In genomic region chr1:66363285-66363684, GRCm38 (mm10) we compare ENCODE assay signal across 18 mouse cellular contexts.
DNase-seq lines count a peak whose midpoint lies in the region; ATAC-seq and TF ChIP-seq lines count a peak whose summit lies in the region.
"Had no signal": no experiment of that assay in that cellular context is flagged by ENCODE, and none has a peak within 500 bp of the region (broad histone marks: within the 10 kb centered on the region; RNA-seq: fewer than 3 reads in every experiment).

No protein-coding gene starts in this region.

- TF ChIP-seq CTCF in left cerebral cortex, adult 2 months (IDR thresholded peaks at IDR 0.05) = no peak
- no peak for TF ChIP-seq CTCF in forebrain, postnatal 0 days (IDR thresholded peaks at IDR 0.05; ENCODE audit: low read depth)
- TF ChIP-seq CTCF in midbrain, postnatal 0 days (IDR thresholded peaks at IDR 0.05) = no peak

- no peaks in the 10 kb centered on the region for H3K9me3 ChIP-seq in forebrain, embryonic 14.5 days (replicated peaks; ENCODE audit: control insufficient read depth, low read length)
- no peaks in the 10 kb centered on the region for H3K9me3 ChIP-seq in forebrain, postnatal 0 days (ENCODE audit: low read length)
- no peaks in the 10 kb centered on the region for H3K9me3 ChIP-seq in midbrain, postnatal 0 days (ENCODE audit: low read length)
- H3K9me3 ChIP-seq: G1E; intestine, embryonic 15.5 days; liver, embryonic 12.5 days; lung, embryonic 15.5 days had no signal

- no peak overlapping the region for H3K4me2 ChIP-seq in forebrain, embryonic 14.5 days (ENCODE audit: low read length)
- no peak overlapping the region for H3K4me2 ChIP-seq in forebrain, postnatal 0 days (ENCODE audit: low read depth)
- H3K4me2 ChIP-seq in midbrain, postnatal 0 days (ENCODE audit: low read depth, low read length, poor library complexity, severe bottlenecking) = no peak overlapping the region
- H3K4me2 ChIP-seq: intestine, embryonic 15.5 days; liver, embryonic 12.5 days; lung, embryonic 15.5 days had no signal

- peak overlapping the region; percentile 50 for H3K27ac ChIP-seq in left cerebral cortex, adult 2 months
- H3K27ac ChIP-seq in forebrain, embryonic 14.5 days (ENCODE audit: low read depth, low read length) = peak overlapping the region; percentile 48
- no peak overlapping the region for H3K27ac ChIP-seq in forebrain, postnatal 0 days (ENCODE audit: low read depth, low read length)
- H3K27ac ChIP-seq in midbrain, postnatal 0 days (ENCODE audit: low read depth, low read length) = peak overlapping the region; percentile 27
- H3K27ac ChIP-seq: gastrocnemius, adult 2 months; intestine, embryonic 15.5 days; liver, embryonic 12.5 days; lung, embryonic 15.5 days had no signal

- peak; percentile 75 for ATAC-seq in forebrain, embryonic 14.5 days
- ATAC-seq in forebrain, postnatal 0 days = peak; percentile 69
- peak; percentile 53; the same call in 1 of the 2 replicates for ATAC-seq in midbrain, postnatal 0 days (ENCODE audit: low FRiP score)
- ATAC-seq: intestine, embryonic 15.5 days; liver, embryonic 12.5 days had no signal

- intact Hi-C loops in left cerebral cortex, adult 2 months (cut with DNase I) = no loop called here
- intact Hi-C loops in left cerebral cortex, postnatal 25 days (cut with DNase I) = no loop called here

- H3K4me1 ChIP-seq in forebrain, embryonic 14.5 days (ENCODE audit: control insufficient read depth, insufficient read depth, low read length) = peaks cover 3% of the 10 kb centered on the region; the same call in 1 of the 2 replicates
- H3K4me1 ChIP-seq in forebrain, postnatal 0 days (ENCODE audit: insufficient read depth) = peaks cover 9% of the 10 kb centered on the region; the same call in 1 of the 2 replicates
- H3K4me1 ChIP-seq in midbrain, postnatal 0 days (ENCODE audit: insufficient read depth, low read length) = peaks cover 4% of the 10 kb centered on the region; the same call in 1 of the 2 replicates
- H3K4me1 ChIP-seq: intestine, embryonic 15.5 days; liver, embryonic 12.5 days; lung, embryonic 15.5 days had no signal

- no peak overlapping the region for H3K9ac ChIP-seq in forebrain, embryonic 14.5 days (ENCODE audit: low read length)
- H3K9ac ChIP-seq in forebrain, postnatal 0 days = no peak overlapping the region
- H3K9ac ChIP-seq in midbrain, postnatal 0 days (replicated peaks; ENCODE audit: low read length, poor library complexity, severe bottlenecking) = no peak overlapping the region
- H3K9ac ChIP-seq: intestine, embryonic 15.5 days; liver, embryonic 12.5 days; lung, embryonic 15.5 days had no signal

- 53% methylated on average over 9 of the region's 9 CpGs for WGBS in forebrain, embryonic 14.5 days
- 23% methylated on average over 9 of the region's 9 CpGs for WGBS in forebrain, postnatal 0 days
- WGBS in midbrain, postnatal 0 days = 31% methylated on average over 9 of the region's 9 CpGs

- no peaks in the 10 kb centered on the region for H3K27me3 ChIP-seq in forebrain, embryonic 14.5 days (replicated peaks; ENCODE audit: control insufficient read depth, insufficient read depth, low read length)
- no peaks in the 10 kb centered on the region for H3K27me3 ChIP-seq in forebrain, postnatal 0 days (ENCODE audit: insufficient read depth, low read length)
- H3K27me3 ChIP-seq in midbrain, postnatal 0 days (ENCODE audit: insufficient read depth, low read length) = no peaks in the 10 kb centered on the region
- H3K27me3 ChIP-seq: intestine, embryonic 15.5 days; liver, embryonic 12.5 days; lung, embryonic 15.5 days had no signal

- H3K4me3 ChIP-seq in left cerebral cortex, adult 2 months = no peak overlapping the region
- H3K4me3 ChIP-seq in forebrain, embryonic 14.5 days (ENCODE audit: low read depth, low read length) = no peak overlapping the region
- no peak overlapping the region for H3K4me3 ChIP-seq in forebrain, postnatal 0 days (ENCODE audit: low read depth, low read length)
- no peak overlapping the region for H3K4me3 ChIP-seq in midbrain, postnatal 0 days (ENCODE audit: low read depth, low read length)
- H3K4me3 ChIP-seq: gastrocnemius, adult 2 months; intestine, embryonic 15.5 days; liver, embryonic 12.5 days; lung, embryonic 15.5 days had no signal

- no peak for DNase-seq in left cerebral cortex, adult 2 months (ENCODE audit: extremely low spot score in 1 of 2, low spot score in 2 of 2)
- DNase-seq in left cerebral cortex, postnatal 25 days (ENCODE audit: low spot score in 2 of 2) = no peak
- peak; percentile 71 for DNase-seq in forebrain, embryonic 14.5 days (ENCODE audit: low spot score)
- peak; percentile 57 for DNase-seq in forebrain, postnatal 0 days
- DNase-seq in midbrain, postnatal 0 days (ENCODE audit: low spot score) = peak; percentile 47
- DNase-seq in spleen, adult 18-20 months = no peak
- DNase-seq in urinary bladder, postnatal 4 days (ENCODE audit: low spot score in 2 of 2) = no peak
- DNase-seq: adrenal gland, adult 2 months; cerebellum, adult 18-20 months; gastrocnemius, adult 2 months; heart, adult 18-20 months; heart, postnatal 10 days; kidney, postnatal 10 days; thymus, postnatal 36 days had no signal

- H3K36me3 ChIP-seq in forebrain, embryonic 14.5 days (ENCODE audit: control insufficient read depth, insufficient read depth, low read length) = peaks cover 38% of the 10 kb centered on the region
- peaks cover 25% of the 10 kb centered on the region for H3K36me3 ChIP-seq in forebrain, postnatal 0 days (ENCODE audit: insufficient read depth)
- H3K36me3 ChIP-seq in midbrain, postnatal 0 days (ENCODE audit: insufficient read depth, low read length) = peaks cover 11% of the 10 kb centered on the region
- H3K36me3 ChIP-seq: G1E; intestine, embryonic 15.5 days; liver, embryonic 12.5 days; lung, embryonic 15.5 days had no signal

Comparison
In these comparisons a context has a peak if more than half of its experiments do, and no peak if none do; other contexts are left out.
1. DNase-seq: peak in forebrain, embryonic 14.5 days (single experiment), forebrain, postnatal 0 days (single experiment) and midbrain, postnatal 0 days (single experiment); none in left cerebral cortex, adult 2 months (0 of 2), left cerebral cortex, postnatal 25 days (0 of 2), spleen, adult 18-20 months (0 of 2) and urinary bladder, postnatal 4 days (0 of 2).
2. Peak in every context shown above with its lines, with median percentiles within 50 percentile points of each other: ATAC-seq.